Mouse (Mus musculus) heart, embryonic 14.5 days (tissue): ENCODE data around the gene Scgb1b27. TPM values are rescaled to one million over a fixed set of nuclear protein-coding genes. Genes with fewer than 3 reads are reported as not detected.
"Not testable (repeated sequence)": the region's sequence is repeated elsewhere in the genome, so short reads cannot be mapped to it uniquely, and the experiment has no call there.

Source experiments
- ATAC-seq: fragments of 200-750 bp; cut with Nextera tagmentation; 2 replicates; pipeline ENCODE4 v1.8.0; 2017; ENCODE audit warnings: low read depth, moderate TSS enrichment; ENCODE audit not compliant: insufficient number of reproducible peaks, insufficient read depth, low FRiP score
- H3K27ac ChIP-seq, 2 experiments: fragments of 200-500 bp in 1 of 2; fragments of 300-500 bp in 1 of 2; sonication (generic) in 1 of 2; replicated peaks in 1 of 2; 2 replicates each; pipeline ENCODE4 v1.5.1; 2012 to 2014; ENCODE audit warnings: low read depth in 2 of 2, low read length in 2 of 2, control low read depth in 1 of 2, mild to moderate bottlenecking in 1 of 2, mixed read lengths in 1 of 2; ENCODE audit not compliant: control insufficient read depth in 1 of 2, insufficient read depth in 1 of 2
- H3K27me3 ChIP-seq: fragments of 300-500 bp; sonication (generic); 2 replicates; pipeline ENCODE4 v1.6.1; 2014; ENCODE audit warnings: mild to moderate bottlenecking, low read length, control low read depth; ENCODE audit not compliant: control insufficient read depth, insufficient read depth
- H3K36me3 ChIP-seq: fragments of 300-500 bp; sonication (generic); 2 replicates; pipeline ENCODE4 v1.6.1; 2014; ENCODE audit warnings: mild to moderate bottlenecking, control low read depth, low read length, mixed read lengths; ENCODE audit not compliant: control insufficient read depth, insufficient read depth
- H3K4me1 ChIP-seq, 2 experiments: fragments of 200-500 bp in 1 of 2; fragments of 300-500 bp in 1 of 2; sonication (generic) in 1 of 2; 2 replicates each; pipeline ENCODE4 v1.6.1; 2012 to 2014; ENCODE audit warnings: low read length in 2 of 2, control low read depth in 1 of 2, mixed read lengths in 1 of 2; ENCODE audit not compliant: control insufficient read depth in 2 of 2, insufficient read depth in 2 of 2
- H3K4me2 ChIP-seq: fragments of 300-500 bp; sonication (generic); 2 replicates; pipeline ENCODE4 v1.6.1; 2014; ENCODE audit warnings: mild to moderate bottlenecking, low read length
- H3K4me3 ChIP-seq, 2 experiments: fragments of 200-500 bp in 1 of 2; fragments of 300-500 bp in 1 of 2; sonication (generic) in 1 of 2; 2 replicates each; pipeline ENCODE4 v1.5.1; 2012 to 2014; ENCODE audit warnings: low read length in 2 of 2, mild to moderate bottlenecking in 2 of 2, control low read depth in 1 of 2, low read depth in 1 of 2, moderate library complexity in 1 of 2; ENCODE audit not compliant: control insufficient read depth in 1 of 2, insufficient read depth in 1 of 2
- H3K9ac ChIP-seq: fragments of 300-500 bp; sonication (generic); 2 replicates; pipeline ENCODE4 v1.6.1; 2014; ENCODE audit warnings: mild to moderate bottlenecking, low read length
- H3K9me3 ChIP-seq: fragments of 300-500 bp; sonication (generic); 2 replicates; pipeline ENCODE4 v1.6.1; 2016; ENCODE audit warnings: low read length, control low read depth; ENCODE audit not compliant: control insufficient read depth
- WGBS: fragments of 180-500 bp; shearing (Covaris S2); extraction: QIAGEN DNeasy Blood & Tissue Kit; methylation state at CpG from one replicate; pipeline ENCODE4 v1.1.7; 2014; 5-methylcytosine and 5-hydroxymethylcytosine counted together
- polyA plus RNA-seq: library from polyadenylated mRNA; unstranded; fragments of >200 nt; fragmentation: Nextera tagmentation; extraction: Ambion mirVana; gene quantifications from 2 replicates; pipeline ENCODE4 v1.2.1, GENCODE M21; 2014

Gene Scgb1b27
- polyA plus RNA-seq, 1 experiment from 2014 or later: not detected

DNA sequence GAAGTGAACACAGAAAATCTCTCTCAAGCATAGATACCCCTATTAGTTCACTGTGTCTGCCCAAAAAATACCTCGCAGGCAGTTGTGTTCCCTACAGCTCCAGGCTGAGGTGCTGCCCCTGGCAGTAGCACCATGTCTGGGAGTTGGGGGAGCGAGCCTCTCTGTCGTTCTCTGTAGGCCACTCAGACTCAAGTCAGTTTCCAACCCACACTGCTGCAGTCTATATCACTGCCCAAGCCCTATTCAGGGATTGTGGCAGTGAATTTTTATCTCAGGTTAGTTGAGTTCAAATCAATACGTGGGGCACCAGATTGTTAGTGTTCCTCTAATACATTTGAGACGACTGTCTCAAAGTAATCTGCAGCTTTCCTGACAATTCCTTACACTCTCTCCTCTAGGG lies 46.8 kb downstream of the Scgb1b27 start:
- H3K36me3 ChIP-seq, H3K9ac ChIP-seq, H3K27ac ChIP-seq, H3K27me3 ChIP-seq, H3K9me3 ChIP-seq, ATAC-seq, H3K4me3 ChIP-seq, H3K4me1 ChIP-seq, H3K4me2 ChIP-seq: not testable (repeated sequence)
- WGBS: 61% methylated on average over 5 of the region's 5 CpGs

Other genes with a start within 250 kb of the Scgb1b27 start
- not detected in 2 replicates for gene Scgb2b26, start 76.4 kb upstream of the Scgb1b27 start, polyA plus RNA-seq
- not detected in 2 replicates for gene Scgb2b27, start 7.5 kb upstream of the Scgb1b27 start, polyA plus RNA-seq
- gene Scgb1b30, start 73.9 kb downstream of the Scgb1b27 start, polyA plus RNA-seq: not detected in 2 replicates
- gene Wtip, start 111.8 kb downstream of the Scgb1b27 start, polyA plus RNA-seq: 6.6 and 7.6 TPM in 2 replicates
- 92.0 and 94.6 TPM in 2 replicates for gene Uba2, start 148.1 kb downstream of the Scgb1b27 start, polyA plus RNA-seq
- gene Pdcd2l, start 175.2 kb downstream of the Scgb1b27 start, polyA plus RNA-seq: 52.3 and 54.3 TPM in 2 replicates
- gene Gpi1, start 208.9 kb downstream of the Scgb1b27 start, polyA plus RNA-seq: 834 and 845 TPM in 2 replicates
- gene Gm6096, start 229.6 kb downstream of the Scgb1b27 start, polyA plus RNA-seq: 0.62 TPM in 1 of 2 replicates, not detected in the other